Mouse (Mus musculus): ENCODE data around the gene Zfp282.
"Not testable (repeated sequence)": the region's sequence is repeated elsewhere in the genome, so short reads cannot be mapped to it uniquely, and the experiment has no call there.

The Zfp282 gene

DNA sequence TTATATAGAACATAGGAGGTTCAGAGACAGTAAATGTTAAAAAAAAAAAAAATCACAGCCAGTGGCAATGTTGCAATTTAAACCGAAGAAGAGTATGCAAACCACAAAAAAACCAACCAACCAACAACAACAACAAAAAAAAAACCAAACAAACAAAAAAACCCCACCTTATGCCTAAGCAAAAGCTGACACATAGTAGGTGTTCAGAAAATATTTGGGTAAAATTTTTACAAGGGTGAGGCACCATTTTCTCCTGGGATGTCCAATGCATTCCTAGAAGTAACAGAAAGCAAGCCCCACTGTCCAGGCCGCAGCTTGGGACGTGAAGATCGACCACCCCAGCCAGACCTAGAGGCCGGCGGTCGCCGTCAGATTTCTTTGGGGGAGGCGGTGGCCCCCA, at the start of gene Zfp282:
Gene Zfp282, plus strand, starts transcription at position 147 of the 400 bp plus-strand sequence.
- no peak for DNase-seq

DNA sequence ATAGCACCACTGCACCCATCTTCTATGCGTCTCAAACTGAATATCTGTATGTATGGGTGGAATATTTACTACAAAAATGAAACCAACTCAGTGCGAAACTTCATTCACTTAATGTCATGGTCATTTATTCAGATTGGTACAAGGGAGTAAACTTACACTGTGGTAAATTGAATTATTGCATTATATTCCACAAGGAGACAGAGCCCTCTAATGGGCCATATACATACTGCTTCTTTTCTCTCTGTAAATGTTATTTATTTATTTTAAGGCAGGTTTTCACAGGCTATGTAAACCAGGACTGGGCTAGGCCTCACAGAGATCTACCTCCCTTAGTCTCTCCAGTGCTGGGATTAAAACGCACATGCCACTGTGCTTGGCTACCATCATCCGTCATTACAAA, 49.5 kb upstream of the Zfp282 start:
- DNase-seq, result no peak

DNA sequence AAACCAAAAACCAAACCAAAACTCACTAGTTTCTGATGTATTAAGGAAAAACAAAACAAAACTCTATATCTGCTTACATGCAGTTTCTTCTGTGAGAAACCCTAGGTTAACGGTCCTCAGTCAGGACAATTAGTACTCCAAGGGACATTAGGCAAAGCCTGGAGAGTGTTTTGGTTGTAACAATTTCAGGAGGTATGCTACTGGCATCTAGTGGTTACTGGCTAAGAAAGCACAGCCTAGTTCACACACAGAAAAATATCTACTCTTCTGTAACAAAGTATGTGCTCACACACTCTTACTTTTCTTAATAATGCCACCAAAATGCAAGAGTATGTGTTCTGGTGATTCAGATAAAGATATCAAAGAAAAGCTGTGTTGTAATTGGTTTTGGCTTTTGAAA, 48.1 kb upstream of the Zfp282 start:
- DNase-seq, result peak; percentile 54

DNA sequence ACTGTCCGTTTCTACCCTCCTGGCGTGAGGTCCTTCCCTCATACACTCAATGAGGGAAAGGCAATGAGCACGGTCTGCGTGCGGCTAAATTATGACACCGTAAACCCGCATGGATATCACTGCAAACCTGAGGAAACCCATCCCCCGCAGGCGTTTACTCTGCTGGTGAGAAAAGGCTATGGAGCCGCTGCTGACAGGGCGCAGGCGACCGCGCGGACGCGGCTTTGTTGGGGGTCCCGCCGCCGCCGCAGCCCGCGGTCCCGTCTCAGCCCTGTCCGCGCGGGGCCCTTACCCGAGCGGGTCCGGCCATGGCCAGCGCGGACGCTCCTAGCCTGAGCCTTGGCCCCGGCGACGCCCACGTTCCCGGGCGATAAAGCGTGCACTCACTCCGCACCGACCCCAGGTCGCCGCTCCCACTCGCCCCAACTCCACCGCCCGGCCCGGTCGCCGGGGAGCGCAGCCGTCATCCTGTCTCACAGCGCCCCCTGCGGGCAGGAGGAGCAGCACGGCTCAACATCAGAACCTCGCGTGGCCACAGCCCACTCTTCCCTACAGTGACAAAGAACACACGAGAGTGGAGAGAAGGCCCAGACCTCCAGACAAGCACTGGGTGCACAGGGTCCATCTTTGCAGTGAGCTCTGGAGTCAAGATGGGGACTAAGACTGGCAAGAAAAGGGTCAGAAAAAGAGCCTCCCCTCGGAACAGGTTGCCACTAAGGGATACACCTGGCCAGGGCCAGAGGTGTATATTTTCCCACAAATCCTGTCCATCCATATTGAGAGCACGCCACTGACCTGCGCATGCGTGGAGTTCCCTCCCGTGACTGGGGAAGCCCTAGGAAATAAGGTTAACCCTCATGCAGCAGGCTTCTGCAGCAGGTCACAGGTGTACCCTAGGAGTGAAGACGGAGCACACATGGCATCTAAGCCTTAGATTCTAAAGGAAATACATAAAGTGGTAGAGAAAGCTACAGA, 46.6 kb upstream of the Zfp282 start, which contains the start of gene Zfp786:
Gene Zfp786, minus strand, starts transcription at position 764 of the 975 bp plus-strand sequence.
- DNase-seq, result peak; percentile 90

DNA sequence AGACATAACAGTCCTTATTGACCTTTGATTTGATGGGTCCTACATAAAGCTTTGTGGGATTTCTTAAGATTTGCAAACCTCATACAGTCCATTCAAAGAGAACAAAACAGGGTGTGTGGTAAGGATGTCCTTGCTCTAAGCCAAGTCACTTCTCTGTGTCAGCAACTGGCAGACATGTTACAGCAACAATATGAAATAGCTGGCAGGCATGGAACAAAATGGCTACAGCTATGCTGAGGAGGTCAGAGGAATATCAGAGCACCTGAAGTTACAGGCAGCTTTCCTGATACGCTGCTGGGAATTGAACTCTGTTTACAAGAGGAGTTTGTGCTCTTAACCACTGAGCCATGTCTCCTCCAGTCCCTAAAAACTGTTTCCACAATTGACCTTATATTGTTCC, 44.8 kb upstream of the Zfp282 start:
- no peak for DNase-seq

DNA sequence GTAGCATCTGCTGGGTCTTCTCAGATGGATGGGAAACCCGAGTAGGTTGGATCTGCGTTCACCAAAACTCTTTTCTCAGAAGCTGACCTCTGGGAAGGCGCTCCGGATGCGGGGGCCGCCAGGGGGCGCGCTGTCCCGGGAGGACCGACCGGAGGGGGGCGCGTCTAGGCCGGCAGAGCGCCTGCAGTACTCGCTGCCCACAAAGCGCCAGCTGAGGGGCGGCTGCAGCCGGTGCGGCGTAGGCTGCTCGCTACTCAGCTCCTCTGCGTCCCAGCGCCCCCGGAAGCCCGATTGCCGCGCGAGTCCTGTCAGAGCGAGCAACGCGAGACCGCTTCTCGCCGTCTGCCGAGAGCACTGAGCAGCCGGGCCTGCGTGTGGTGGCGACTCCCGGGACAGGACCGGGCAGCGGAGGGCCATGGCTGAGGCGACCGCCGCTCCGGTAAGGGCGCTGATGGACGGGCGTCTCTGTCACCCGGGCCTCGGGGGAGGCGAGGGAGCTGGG, 41.5 kb upstream of the Zfp282 start, which contains the start of gene Zfp398:
Gene Zfp398, plus strand, starts transcription at position 180 of the 502 bp plus-strand sequence.
- peak; percentile 96 for DNase-seq

DNA sequence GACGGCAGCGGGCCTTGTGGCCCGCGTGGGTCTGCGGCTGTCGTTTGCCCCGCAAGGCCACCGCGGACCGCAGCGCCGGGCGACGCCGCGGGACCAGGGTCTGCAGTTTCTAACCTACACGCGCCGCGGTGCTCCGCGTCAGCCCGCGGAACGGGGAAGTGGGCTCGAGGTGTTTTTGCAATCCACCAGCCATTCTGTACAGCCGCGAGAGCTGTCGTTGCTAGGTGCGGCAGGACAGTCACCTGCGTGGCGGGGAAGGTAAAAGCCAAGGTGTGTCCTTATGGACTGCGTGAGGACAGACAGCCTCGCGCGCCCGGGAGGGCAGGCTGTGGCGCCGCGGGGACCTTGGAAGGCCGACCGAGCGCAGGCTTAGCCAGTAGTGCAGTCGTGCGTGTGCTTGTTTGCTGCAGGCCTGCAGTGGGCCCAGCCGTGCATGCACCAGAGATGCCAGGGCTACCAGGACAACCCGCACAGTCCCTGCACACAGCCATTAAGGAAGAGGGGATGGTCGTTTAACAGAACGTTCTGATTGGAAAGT, 41.0 kb upstream of the Zfp282 start:
- DNase-seq, result peak; percentile 56

DNA sequence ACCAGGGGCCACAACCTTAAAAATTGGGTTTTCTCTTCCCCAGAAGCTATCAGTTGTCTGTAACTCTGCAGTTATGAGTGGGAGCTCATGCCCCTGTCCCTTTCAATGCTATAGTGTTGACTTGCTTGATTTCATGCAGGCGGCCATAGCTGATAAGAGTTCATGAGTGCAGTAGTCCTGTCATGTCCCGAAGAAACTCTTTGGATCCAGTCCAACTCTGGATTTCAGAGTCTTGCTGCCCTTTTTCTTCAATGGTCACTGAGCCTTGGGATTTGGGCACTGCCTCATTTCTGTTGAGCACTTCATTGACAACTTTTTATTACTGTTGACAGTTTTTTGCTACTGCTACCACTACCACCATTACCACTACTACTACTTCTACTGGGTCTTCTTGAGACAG, 39.4 kb upstream of the Zfp282 start:
- DNase-seq, result no peak

DNA sequence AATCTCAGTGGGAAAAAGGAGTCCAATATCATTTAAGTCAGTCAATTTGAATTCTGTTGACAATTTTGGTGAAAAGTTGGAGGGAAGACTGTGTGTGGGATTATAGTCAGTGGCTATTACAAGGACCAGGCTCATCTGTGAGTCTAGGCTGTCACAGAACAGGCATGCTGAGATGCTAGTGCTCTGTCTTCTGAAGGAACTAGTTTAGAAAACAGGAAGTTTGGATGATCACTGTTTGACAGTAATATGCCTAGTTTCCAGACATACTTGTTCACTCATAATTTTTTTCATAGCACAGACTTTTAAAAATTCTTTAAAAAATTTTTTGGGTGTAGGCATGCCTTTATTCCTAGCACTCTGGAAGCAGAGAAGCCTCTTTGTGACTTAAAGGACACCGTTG, 35.9 kb upstream of the Zfp282 start:
- DNase-seq, result no peak

DNA sequence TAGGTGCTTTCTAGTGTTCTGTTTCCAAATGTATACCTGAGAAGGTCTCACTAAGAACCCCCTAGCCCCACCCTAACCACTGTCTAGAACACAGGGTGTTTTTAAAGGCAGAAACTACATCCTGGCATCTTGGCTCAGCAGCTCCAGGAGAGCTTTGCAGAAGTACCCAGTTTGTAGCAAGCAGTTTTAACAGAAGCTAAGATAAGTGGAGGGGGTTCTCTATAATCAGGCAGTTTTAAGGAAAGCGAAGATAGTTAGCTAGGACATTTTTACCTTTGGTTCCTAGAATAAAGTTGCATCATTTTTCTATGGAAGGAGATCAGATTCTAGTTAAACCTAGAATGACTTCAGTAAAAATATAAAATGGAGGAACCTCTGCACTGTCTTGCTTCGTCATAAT, 35.2 kb upstream of the Zfp282 start:
- no peak for DNase-seq

DNA sequence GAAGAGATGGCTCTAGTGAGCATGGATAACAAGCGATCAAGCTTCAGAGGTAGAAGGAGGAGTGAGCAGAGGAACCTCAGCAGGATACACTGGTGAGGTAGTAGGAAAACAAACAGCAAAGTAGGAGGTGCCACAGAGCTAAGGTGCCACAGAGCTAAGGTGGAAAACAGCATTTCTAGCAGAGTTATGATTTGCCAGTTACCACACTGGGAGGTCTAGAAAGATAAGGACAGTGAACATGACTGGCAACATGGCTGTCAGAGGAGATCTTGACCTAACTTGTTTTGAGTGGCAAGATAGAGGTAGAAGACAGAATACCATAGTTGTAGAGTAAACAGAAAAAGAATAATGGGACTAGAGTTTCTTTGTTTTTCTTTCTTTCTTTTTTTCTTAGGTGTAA, 34.7 kb upstream of the Zfp282 start:
- no peak for DNase-seq

DNA sequence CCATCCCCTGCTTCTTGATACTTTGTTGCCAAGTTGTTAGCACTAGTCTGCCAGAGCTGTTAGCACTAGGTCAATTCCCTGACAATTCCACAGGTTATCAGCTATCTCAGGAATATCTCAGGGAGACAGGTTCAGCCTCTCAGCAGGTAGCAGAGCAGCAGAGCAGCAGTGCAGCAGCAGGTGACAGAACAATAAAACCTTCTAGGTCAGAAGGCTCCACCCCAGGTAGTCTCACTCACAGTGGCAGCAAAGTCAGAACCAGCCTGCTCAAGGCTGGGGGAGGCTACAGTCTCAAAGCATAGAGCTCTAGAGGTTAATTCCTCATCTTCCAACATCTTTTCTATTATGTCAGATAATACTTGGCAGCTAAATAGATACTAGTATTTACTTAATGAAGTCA, 31.2 kb upstream of the Zfp282 start:
- no peak for DNase-seq

DNA sequence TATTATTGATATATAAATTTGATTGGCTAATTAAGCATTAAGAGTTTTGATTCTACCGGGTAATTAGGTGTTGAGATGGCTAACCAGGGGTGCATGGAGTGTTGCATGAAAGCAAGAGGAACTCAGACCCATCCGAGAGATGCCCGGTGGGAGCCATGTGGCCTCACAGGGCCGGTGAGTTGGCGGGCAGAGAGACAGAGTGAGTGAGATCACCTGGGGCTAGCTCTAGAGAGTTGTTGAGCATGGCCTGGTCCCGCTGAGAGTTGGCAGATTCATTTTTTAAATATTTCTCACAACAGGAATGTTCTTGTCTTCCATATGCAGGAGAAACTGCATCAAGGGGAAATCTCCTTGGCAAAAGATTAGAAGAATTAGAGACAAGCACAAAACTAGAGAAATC, 19.8 kb upstream of the Zfp282 start:
- no peak for DNase-seq

DNA sequence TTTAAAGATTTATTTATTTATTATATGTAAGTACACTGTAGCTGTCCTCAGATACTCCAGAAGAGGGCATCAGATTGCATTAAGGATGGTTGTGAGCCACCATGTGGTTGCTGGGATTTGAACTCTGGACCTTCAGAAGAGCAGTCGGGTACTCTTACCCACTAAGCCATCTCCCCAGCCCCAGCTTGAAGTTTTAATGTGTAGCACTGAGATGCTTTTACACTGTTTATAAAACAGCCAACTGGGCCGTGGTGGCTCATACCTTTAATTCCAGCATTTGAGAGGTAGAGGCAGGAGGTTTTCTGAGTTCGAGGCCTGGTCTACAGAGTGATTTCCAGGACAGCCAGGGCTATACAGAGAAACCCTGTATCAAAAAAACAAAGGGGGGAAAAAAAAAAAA, 19.3 kb upstream of the Zfp282 start:
- DNase-seq, result not testable (repeated sequence)

DNA sequence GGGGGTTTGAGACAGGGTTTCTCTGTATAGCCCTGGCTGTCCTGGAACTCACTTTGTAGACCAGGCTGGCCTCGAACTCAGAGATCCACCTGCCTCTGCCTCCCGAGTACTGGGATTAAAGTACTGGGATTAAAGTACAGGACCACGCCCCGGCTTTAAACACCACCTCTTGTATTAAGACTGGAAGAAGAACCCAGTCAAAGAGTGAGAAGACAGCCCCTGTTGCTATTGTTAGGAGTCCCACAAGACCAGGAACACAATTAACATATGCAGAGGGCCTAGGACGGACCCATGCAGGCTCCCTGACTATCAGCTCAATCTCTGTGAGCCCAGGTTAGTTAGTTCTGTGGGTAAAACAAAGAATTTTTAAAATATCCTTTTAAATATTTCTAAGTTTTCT, 4.7 kb upstream of the Zfp282 start:
- no peak for DNase-seq

DNA sequence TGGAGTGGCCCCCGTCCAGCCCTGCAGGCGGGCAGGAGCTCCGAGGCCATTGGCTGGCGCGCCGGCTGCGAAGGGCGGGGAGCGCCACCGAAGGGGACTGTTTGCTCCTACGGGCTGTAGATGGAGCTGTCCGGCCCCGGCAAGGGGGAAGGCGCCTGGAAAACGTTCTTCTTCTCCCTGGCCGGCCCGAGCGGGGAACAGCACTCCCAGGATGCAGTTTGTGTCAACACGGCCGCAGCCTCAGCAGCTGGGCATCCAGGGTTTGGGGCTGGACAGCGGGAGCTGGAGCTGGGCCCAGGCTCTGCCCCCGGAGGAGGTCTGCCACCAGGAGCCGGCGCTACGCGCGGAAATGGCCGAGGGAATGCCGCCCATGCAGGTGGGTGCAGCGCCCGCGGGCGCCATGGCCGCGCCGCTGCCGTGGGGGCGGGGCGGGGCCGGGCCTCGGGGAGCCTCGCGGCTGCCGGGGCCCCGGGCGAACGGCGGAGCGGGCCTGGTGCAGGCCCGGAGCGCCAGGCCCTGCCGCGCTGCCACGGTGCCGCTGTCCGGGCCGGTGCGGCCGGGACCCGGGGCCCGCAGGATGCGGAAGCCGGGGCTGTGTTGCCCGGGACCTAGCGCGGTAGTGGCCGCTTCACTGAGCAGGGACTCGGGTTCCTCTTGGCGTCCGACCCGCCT, 593 bp downstream of the Zfp282 start:
- DNase-seq, result peak; percentile 91

DNA sequence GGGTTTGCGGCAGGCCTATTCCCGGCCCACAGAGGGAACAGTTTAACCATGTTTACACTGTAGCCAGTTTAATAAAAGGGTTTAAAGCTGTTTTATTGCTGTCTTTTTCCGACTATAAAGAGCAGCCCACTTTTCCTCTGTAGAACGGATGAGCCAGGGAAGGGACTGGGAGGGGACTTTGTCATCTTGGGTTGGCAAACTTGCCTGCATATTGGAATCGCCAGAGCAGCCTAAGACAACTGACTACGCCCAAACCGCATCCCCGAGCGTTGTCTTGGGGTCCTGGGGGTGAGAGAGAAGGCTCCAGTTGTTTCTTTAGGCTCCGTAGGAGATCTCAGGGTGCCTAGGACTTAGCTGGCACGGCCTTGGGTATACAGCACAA, 1.1 kb downstream of the Zfp282 start:
- DNase-seq, result no peak

DNA sequence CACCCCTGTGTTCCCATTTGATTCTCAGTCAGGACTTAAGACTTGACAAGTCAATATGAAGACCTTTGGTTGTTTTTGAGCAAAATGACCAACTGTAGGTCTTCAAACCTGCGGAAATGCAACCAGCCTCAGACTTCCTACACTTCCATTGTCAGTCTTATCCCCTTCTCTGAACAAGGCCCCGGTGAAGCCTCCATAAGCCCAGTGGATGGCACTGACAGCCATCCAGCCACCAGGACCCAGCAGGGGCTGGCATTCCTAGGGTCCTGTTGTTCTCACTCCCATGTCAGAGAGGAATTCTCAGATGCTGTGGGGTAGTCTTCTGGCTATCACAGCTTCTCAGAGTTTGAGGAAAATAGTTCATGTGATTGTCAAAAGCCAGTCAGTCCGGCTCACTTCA, 1.6 kb downstream of the Zfp282 start:
- no peak for DNase-seq

DNA sequence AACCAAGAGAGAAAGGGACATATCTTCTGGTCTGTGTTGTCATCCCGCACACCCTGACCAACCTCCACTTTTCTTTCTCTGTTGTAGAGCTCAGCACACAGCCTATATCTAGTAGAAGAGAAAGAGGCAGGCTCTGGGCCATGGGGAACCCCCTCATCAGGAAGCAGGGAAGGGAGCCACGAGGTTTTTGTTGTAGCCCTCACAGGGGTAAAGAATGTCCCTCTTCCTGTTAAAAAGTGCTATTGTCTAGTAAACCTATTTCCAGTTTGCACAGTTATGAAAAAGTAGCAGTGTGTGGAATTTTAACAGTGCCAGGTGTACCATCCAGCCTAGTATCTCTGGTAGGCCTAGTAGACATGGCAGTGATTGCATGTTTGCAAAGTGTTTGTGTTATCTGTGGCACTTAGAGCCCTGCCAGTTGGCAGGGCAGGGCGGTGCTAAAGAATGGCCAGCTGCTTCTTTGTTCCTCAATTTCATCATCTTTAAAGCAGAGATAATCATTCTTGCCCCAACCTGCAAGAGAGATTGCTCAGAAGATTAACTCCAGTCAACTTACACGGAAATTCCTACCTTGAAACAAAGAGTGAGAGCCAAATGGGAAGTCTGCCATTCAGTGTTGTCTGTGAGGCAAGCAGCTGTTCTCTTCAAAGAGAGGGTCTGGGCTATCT, 2.2 kb downstream of the Zfp282 start:
- no peak for DNase-seq

DNA sequence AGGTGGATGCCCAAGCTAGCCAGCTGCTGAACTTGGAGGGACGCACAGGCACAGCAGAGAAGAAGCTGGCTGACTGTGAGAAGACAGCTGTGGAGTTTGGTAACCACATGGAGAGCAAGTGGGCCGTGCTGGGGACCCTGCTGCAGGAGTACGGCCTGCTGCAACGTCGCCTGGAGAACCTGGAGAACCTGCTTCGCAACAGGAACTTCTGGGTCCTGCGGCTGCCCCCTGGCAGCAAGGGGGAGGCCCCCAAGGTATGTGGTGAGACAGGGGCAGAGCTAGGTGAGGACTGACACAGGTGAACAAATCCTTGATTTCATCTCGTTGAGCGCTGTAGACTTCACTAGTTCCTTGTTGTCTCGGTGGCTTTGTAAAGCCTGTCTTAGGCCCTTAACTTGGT, 3.2 kb downstream of the Zfp282 start:
- no peak for DNase-seq

DNA sequence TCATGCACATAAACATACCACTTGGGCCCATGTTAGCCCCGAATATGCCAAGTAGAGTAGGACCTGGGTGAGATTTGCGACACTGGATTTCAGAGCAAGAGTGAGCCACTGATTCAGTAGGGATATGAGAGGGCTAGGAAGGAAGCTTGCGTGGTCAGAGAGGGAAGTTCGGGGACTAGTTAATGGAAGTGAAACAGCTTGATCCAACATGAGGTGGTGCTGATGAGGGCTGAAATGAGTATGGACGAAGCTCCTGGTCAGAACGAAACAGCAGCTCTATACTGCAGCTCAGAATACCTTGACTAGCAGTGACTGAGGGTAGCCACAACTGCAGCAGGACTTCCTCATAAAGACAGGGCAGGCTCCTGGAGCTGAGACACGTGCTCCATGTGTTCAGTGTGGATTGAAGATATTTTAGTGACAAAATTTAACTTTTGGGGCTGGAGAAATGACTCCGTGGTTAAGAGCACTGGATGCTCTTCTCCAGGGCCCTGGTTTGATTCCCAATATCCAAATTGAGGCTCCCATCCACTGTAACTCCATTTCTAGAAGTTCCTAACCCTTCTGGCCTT, 11.9 kb downstream of the Zfp282 start:
- DNase-seq, result no peak

DNA sequence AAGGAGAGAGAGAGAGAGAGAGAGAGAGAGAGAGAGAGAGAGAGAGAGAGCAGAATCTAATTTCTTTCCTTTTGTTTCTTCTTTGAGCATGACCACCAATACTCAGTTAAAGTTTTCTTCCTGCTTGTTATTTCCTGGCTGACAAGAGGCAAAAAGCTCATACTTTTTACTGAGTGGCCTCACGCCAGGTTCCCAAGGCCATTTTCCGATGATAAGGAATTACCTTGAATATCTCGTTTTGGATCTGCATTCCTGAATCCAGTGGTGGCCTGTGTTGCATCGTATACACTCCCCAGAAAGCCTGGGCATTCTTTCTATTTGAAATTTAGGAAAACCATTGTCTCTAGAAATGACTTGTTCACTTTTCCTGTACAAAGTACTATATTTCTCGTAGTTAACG, 22.4 kb downstream of the Zfp282 start:
- no peak for DNase-seq

DNA sequence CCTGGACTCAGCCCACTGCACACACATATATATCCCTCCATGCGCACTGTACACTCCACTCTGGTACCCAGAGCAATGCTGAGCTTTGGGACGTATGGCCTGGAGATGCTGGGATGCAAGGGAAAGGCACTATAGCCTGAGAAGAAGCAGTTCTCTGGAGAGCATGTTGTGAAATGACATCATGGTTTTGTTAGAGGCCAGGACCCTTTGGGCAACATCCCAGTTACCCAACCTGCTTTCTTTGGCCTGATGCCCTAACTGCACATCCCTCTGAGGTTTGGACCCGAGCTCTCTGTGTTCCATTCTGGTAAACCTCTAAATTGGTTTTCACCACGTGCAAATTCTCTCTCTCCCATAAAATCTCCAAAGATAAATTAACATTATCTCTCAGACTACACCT, 26.6 kb downstream of the Zfp282 start:
- DNase-seq, result no peak
